Mouse (Mus musculus) kidney, postnatal 4 days (tissue): ENCODE data around the gene Rfc2.

ENCODE experiments used
- DNase-seq, 2 experiments: peaks; one replicate each; pipeline ENCODE4 v3.0.0; 2021; ENCODE audit warnings: mixed read lengths in 2 of 2

Rfc2 gene

DNA sequence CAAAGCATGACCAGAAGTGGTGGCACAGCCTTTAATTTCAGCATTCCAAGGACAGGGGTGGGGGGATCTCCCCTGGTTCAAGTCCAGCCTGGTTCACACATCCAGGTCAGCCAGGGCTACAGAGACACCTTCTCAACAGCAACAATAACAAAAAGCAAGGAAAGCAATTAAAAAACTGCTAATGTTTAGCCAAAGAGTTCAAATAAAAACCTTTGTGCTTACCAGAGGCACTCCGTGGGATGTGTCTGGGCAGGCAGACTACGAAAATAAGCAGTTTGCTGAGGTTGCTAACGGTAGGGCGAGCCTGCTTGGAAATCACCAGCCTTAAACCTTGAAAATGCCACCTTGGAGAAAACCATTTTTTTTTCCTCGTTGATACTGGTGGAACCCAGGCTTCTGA lies at the start of gene Rfc2:
Rfc2 (plus strand) TSS at position 221 of the 400 bp plus-strand sequence.
- peak; percentile 29 to 50 for DNase-seq

DNA sequence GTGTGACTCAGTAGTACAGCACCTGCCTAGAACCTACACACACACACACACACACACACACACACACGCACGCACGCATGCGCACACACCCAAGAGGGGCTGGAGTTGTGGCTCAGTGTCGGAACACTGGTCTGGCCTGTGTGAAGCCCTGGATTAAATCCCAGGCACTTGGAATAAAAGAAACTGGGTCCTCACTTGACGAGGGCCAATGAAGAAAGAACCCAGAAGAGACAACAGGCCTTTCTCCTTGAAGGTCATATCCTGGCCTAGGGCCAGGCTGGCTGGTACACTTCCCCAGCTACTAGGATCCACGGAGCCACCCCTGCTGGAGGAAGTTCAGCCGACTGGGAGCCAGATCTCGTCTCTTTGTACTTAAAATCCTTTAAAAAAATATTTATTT lies 49.6 kb upstream of the Rfc2 start:
- DNase-seq, result no peak

DNA sequence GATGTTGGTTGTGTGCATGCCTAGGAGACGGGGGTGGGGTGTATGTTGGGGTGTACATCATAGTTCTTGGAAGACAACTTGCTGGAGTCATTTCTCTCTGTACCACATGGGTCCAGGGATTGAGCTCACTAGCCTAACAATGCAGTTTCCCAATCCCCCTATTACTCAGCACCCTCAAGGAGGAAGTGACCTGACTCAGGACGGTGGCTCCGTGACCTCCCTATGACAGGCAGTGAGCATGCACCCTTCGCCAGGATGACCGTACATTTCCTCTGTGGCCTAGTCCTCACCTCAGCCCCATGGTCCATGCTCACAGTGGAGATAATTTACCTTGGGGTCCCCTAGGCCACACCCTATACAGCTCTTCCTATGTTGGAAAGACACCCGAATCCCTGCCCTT lies 48.7 kb upstream of the Rfc2 start:
- no peak for DNase-seq

DNA sequence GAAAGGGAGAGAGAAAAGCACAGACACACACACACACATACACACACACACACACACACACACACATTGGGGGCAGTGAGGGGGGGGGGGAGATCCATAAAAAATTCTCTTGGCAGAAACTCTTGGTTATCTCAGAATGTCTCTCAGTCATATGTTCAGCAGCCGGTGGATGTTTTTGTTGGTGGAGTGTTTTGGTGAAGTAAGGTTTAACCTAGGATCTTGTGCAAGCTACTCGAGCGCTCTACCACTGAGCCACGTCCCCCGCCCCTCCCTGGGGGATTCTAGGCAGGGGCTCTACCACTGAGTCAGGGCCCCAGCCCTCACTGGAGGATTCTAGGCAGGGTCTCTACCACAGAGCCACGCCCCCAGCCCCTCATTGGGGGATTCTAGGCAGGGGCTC lies 45.1 kb upstream of the Rfc2 start:
- no peak for DNase-seq

DNA sequence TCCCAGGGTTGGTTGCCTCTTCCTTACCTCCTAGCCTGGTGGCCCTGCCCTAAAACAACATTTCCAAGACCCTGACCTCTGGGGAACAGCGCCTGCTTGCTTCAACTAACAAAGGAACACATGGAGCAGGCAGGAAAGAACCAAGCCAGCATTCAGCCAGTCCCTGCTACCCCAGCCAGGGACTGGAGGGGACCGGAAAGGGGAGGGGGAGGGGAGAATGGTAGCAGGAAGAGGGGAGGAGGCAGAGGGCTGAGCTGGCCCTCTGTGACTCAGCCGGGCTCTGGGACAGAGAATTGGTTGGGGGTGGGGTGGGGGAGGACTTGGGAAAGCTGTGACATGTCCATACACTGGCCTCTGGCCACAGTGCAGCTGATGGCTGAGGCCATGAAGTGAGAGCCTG lies 41.3 kb upstream of the Rfc2 start:
- DNase-seq, result peak; percentile 81 to 88

DNA sequence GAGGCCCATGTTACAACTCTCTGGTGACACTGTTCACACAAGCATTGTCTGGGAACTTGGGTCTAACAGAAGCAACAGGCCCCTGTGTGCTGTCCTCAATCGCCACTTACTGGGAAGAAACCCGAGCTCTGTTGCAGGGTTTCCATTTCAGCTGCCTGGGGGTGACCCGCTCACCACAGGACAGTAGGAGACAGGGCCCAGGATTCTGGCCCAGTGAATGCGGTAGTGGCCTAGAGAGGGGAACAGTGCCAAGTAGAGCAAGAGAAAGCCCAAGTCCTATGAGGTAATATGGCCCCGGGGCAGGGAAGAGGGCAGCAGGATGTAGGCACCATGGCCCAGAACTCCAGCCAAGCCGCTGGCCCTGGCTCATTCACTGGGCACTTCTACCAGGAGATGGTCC lies 40.3 kb upstream of the Rfc2 start:
- DNase-seq, result peak; percentile 24 to 42

DNA sequence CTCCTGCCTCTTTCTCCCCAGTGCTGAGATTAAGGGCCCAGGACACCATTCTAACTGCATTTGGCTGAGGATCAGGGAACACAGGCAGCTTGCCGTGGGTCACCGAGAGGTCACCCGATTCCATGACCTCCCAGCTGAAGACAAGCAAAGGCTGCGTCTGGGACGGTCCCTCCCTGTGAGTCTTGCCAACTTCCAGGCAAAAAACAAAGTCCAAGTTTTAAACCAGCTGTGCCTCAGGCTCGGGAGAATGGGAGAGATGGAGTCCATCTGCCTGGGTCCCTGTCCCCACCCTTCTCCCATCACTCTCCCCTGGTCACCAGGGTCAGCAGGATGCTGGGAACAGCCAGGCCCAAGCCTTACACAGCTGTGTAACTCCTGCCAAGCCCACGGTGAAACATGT lies 39.5 kb upstream of the Rfc2 start:
- DNase-seq, result peak; percentile 86 to 91

DNA sequence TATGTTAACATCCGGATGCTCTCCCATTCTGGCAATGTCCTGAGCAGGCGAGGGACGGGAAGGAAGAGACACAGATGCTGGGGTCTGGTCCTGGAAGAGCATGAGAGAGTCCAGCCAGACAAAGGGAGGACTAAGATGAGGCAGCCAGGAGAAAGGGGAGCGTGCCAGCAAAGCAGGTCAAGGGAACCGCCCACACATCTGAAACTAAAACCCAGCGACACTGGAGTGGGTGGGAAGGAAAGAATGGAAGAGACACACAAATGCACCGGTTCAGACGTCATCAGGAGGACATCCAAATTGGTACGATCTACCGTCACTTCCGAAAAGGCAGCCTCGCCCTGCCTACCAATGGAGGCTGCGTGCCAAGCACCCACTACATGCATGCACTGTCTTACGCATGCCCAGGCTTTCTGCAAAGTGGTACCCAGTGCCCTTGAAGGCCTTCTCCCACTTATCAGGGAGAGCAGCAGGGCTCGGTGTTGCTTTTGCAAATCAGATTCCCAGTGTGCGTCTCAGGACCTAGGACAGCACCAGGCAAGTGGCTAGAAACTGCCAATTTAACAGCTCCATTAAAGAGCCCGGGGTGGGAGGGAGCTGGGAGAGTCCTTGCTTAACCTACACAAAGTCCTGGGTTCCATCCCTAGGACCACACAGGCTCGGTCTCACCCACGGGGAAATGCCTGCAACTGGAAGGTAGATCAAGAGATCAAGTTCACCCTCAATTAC lies 36.5 kb upstream of the Rfc2 start:
- peak; percentile 76 to 77 for DNase-seq

DNA sequence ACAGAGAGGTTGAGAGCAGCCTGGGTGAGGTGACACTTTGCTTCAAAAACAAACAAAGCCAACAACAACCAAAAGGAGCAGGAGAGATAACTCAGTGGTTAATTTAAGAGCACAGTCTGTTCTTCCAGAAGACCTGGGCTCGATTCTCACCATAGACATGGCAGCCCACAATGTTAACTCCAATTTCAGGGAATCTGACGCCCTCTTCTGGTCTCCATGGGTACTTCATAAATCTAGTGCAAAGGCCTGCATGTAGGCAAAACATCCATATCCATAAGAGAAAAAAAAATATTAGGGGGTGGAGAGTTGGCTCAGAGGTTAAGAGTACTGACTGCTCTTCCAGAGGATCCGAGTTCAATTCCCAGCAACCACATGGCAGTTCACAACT lies 35.9 kb upstream of the Rfc2 start:
- no peak for DNase-seq

DNA sequence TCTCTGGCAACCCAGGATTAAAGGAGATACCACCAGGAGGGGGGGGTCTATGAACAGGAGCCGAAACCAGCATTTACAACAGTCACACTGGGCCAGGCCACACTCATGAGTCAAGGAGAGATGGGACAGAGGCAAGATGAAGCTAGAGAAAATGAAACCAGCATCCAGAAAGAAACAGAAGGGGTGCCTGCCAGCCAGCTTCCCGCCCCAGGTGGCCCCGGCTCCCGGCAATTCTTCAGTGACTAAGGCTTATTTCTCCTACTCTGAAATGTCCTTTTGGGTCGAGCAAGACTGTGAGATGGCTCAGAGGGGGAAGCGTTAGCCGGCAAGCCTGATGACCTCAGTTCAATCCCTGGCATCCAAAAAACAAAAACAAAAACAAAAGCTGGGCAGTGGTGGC lies 34.4 kb upstream of the Rfc2 start:
- no peak for DNase-seq

DNA sequence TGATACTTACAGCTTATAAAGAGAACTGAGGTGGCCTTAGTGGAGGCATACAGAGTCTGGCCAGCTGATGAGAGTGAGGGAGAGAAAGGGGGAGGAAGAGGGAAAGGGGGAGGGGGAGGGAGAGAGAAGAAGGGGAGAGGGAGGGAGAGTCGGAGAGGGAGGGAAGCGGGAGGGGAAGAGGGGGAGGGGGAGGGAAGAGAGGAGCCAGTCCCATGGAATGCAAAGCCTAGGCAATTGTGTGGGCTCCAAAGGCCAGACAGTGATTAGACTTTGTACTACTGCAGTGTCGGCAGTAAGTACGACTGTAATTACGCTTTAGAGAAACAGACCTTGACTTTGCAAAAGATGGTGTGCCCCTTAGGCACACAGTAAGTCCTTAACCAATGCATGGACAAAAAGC lies 32.9 kb upstream of the Rfc2 start:
- DNase-seq, result peak; percentile 38 to 67

DNA sequence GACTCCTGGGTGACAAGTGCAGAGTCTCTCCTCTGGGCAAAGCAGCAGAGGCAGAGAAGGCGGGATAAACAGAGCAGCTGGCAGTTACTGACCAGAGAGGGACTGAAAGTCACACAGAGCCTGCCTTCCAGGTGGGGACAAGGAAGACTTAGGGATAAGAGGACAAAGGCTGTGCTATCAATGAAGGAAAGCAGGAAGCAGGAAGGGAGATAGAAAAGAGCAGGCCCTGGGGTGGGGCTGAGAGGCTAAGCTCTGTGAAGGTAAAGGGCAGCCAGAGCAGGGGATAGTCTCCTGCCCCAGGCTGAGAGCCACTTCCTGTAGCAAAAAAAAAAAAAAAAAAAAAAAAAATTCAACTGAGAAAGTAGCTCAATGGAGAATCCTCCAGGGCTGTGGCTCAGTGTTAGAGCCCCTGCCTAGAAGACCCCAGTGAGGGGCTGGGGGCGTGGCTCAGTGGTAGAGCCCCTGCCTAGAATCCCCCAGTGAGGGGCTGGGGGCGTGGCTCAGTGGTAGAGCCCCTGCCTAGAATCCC lies 31.5 kb upstream of the Rfc2 start:
- DNase-seq, result no peak

DNA sequence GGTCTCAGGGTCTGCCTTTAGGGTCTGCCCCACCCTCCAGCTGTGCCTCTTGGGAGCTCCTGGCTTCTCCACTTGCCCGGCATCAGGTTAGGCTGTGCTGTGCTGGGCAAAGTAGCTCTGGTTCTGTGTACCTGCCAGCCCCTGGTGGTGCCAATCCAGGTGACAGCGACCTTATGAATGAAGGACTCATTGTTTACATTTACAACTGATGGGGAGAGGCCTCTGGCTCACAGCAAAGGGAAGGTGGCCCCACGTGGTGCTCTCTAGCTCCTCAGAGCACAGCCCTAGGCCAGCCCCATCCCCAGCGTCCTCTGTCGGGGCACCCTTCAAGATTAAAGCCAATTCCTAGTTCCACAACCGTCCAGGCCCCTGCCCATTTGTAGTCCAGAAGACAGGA lies 30.3 kb upstream of the Rfc2 start:
- peak in 1 of 2 experiments; percentile 30 for DNase-seq

DNA sequence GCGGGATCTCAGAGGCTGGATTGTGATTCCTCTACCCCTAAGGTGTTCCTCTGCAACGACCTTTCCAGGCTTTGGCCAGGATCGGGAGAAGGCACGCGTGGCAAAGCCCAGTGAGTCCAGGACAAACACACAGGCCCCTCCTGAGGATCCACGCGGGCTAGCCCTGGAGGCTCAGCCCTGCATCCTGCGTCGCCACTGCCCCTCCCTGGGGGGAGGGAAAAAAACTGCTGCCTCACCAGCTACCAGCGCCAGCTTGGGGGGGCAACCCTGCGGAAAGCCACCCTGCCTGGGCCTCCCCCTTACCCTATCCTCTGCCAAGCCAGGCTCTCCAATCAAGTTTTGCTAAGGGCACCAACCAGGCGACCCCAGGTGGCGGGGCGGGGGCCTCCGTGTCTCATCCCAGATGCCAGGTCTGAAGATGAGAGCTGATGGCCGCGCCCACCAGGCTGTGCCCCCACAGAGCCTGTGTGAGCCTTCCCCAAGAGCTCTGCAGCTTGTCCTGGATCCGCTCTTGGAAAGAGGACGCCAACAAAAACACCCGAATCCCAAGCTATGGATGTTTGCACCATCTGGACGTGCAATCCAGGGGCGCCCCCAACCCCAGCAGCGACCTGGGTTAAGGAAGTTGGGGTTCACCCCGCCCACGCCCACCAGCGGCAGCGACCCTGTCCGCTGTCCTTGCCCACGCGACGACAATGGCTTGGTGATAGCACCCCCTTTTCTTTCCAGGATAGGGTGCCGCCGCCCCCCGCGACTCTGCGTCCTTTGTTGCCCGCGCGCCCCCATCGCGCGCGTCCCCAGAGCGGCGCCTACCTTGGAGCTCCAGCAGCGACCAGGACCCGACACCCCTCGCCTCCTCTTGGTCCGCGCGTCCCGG lies 29.7 kb upstream of the Rfc2 start:
- peak; percentile 58 to 74 for DNase-seq

DNA sequence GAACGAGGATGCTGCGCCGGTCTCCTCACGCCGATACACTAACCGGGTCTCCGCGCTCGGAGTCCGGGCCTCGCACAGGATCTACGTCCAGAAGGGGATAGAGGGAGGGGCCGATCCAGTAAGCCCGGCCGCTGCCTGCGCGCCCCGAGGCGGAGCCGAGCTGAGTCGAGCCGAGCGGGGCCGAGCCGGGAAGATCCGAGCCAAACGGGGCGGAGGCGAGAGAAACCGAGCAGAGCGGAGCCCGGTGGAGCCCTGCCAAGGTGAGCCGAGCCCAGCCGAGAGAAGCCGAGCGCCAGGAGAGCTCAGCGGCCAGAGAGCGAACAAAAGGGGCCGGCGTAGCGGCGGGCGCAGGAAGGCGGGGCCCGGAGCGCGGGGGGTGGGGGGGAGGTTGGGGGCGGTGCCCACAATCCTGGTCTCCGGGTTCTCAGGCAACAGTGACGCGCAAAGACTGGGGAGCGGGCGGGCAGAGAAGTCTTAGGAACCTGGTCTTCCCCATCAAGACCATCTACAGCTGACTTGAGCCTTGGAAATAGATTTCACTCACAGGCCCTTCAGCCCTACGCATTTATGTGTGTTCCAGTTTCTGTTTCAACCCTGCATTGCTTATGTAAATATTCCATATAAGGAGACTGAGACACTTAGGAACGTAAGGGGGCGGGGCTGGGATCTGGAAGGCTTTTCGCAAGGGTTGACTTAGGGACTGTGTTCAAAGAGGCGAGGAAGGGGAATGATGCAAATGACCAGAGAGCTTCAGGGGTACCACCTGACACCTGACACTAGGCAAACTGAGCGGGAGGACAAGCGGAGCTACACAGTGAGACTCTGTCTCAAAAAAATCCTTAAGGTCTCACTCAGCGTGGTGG lies 28.8 kb upstream of the Rfc2 start, which contains the start of gene Clip2:
Clip2 (minus strand) TSS at position 325 of the 863 bp plus-strand sequence.
- peak; percentile 100 for DNase-seq

DNA sequence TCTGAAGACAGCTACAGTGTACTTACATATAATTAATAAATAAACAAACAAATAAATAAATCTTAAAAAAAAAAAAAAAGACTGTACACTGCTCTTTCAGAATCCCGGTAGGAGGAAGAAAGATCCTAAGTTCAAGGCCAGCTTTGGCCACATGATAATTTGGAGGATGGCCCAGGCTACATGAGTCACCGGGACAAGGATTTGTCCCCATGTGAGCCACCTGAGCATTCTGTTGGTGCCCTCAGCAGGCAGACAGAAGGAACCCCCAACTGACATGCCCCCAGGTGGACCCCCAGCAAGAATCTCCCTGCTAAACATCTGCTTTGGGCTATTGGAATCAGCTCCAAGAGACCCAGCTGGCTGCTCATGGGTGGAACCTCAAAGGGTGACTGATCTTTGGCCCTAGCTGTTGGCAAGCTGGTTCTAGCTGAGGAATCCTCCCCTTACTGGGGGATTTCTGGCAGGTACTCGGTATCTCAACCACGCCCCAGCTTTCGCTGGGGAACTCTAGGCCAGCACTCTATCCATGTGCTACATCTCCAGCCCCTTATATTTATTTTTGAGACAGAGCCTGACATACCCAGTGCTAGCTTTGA lies 27.1 kb upstream of the Rfc2 start:
- no peak for DNase-seq

DNA sequence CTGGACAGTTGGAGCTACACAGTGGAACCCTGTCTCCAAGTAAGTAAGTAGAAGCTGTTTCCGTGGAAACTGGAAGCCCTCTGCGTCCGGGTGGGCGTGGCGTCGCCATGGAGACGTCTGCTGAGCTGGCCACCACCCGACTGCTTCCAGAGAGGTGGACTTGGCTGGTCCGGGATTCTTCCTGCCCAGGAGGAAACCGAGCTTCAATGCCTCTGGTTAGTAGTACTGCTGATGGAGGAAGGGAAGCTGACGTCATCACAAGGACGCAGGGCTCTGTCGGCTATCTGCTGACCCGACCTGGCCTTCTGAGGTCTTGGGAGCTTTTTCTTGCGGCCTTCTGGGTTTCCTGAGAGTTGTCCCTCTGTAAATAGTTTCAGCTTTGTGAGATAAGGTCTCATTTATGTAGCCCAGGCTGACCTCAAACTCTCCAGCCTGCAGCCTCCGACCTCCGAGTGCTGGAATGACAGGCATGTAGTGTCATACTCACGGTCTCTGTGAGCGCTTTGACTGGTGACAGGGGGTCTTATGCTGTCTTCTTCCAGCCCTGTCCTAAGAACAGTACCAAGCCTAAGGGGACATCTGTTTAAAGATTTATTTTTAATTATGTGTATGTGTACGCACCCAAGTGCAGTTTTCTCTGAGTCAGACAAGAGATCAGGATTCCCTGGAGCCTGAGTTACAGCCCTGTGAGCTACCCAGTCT lies 25.6 kb upstream of the Rfc2 start:
- peak; percentile 91 to 94 for DNase-seq

DNA sequence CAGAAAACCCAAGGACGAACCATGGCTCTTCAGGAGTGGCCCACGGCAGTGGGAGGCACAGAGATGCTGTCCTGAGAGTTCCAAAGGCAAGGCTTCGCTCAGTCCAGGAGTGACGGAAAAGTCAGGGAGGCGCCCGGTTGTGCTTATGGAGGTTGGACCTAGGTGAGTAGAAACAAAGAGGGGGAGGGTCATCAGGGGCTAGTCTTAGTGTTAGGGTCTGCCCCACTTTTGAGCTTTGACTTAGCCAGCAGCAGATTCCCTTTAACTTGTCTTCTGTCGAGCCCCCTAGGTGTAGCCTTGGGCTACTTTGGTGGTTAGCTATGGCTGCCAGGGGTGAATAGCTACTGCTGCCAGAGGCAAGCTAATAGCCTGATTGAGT lies 21.1 kb upstream of the Rfc2 start, which contains the start of gene Syna:
Syna (minus strand) TSS at position 101 of the 379 bp plus-strand sequence.
- DNase-seq, result no peak

DNA sequence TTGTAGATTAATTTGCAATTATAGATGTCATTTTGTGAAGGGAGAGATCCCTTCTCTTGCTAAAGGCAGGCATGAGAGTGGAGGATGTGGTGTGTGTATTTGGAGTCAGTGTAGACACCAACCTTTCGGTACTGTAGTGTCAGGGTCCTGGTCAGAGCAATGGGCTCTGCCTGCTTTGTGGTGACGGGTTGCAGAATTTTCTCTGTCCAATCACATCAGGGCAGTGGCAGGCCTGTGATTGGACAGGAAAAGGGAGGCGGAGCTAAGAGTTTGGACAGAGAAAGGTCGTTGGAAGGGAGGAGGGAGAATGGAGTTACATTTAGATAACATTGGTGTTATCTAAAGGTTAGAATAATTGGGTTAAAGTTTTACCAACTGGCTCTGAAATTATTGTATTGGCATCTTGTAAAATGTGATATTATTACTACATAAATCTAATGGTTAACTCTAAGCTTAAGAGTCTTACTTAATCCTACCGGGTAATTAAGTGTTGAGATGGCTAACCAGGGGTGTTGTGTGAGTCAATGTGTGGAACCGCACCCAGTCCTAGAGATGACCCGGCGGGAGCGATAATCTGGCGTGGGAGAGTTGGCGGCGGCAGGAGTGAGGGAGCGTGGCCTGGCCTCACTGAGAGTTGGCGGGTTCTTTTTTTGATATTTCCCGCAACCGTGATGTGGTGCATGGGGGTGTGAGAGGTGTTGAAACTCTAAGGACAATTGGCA lies 20.6 kb upstream of the Rfc2 start:
- no peak for DNase-seq

DNA sequence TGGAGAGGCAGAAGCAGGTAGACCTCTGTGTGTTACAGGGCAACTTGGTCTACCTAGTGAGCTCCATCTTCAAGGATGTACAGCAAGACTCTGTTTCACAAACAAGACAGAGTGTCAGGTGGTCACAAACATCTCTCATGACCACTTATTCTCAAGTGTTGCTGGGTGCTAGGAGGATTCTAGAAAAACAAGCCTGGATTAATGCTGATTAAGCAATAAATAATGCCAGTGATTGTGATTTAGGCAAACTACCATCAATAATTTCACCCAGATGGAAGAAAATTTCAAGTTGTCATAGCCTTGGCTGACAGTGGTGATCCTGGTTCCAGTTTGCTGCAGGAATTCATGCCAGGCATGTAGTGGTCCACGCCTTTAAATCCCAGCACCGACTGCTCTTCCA lies 16.9 kb upstream of the Rfc2 start:
- DNase-seq, result no peak

DNA sequence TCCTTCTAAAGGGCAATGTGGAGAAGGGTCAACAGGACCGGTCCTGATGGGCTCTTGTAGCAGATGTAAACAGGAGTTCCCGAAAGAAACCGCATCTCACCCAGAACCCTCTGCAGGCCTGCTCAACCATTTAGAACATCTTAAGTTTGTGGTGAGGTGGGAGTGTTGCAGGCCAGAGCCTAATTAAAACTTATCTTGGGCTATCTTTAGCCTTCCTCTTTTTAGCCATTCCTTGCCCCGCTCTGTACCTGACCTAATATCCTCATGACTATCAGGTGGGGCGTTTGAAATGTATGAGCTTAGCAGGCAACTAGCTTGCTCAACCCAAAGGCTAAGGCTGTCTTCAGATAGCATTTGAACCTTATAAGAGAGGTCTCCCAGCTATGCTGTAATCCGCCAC lies 15.5 kb upstream of the Rfc2 start:
- no peak for DNase-seq
